1 mouse cellular context compared by ENCODE assay signal in genomic region chr11:60537468-60538347, GRCm38 (mm10).
TF ChIP-seq lines count a peak whose summit lies in the region.

No protein-coding gene starts in this region.

TF ChIP-seq in MEL, 35 proteins besides CTCF, POLR2A, EP300 and RAD21 (continued from another document):
- TF ChIP-seq BHLHE40 (IDR thresholded peaks at IDR 0.05; ENCODE audit: borderline replicate concordance, low read depth, low read length) (peak; percentile 59), UBTF (IDR thresholded peaks at IDR 0.05; ENCODE audit: borderline replicate concordance, insufficient read depth, low read depth, low read length) (no peak), NRF1 (IDR thresholded peaks at IDR 0.05; ENCODE audit: insufficient read depth, low read depth, low read length, poor library complexity, severe bottlenecking) (peak; percentile 96; the same call in 1 of the 2 replicates), MEF2A (IDR thresholded peaks at IDR 0.05; ENCODE audit: extremely low read depth, insufficient replicate concordance, low read depth, low read length, poor library complexity, severe bottlenecking) (no peak), SIN3A (IDR thresholded peaks at IDR 0.05; ENCODE audit: low read length) (peak; percentile 7; the same call in 1 of the 2 replicates), POLR2AphosphoS5 (IDR thresholded peaks at IDR 0.05; ENCODE audit: borderline replicate concordance, low read depth, low read length) (no peak)
